Mouse (Mus musculus) 3134 (cell line): ENCODE data around the gene Myof.
A peak's percentile ranks its signal among the peaks of the same experiment; 100 is the strongest.

Source experiments
- DNase-seq: peaks from one replicate; pipeline ENCODE4 v3.0.0-alpha.2; 2011; ENCODE audit warnings: low spot score; ENCODE audit not compliant: insufficient read length; ENCODE audit errors: extremely low read depth

Gene Myof

GRCm38 (mm10) chr19:37886355-37887120, 156.8 kb downstream of the Myof start:
- peak; percentile 27 for DNase-seq

- DNase-seq: no peak
Observed at GRCm38 (mm10) chr19:37881431-37882081, 161.8 kb downstream of the Myof start.

- no peak for DNase-seq
Observed at GRCm38 (mm10) chr19:37877511-37878167, 165.7 kb downstream of the Myof start.

GRCm38 (mm10) chr19:37876605-37877245, 166.7 kb downstream of the Myof start:
- DNase-seq: no peak

GRCm38 (mm10) chr19:37873499-37873898, 169.9 kb downstream of the Myof start:
- no peak for DNase-seq

GRCm38 (mm10) chr19:37867592-37867991, 175.8 kb downstream of the Myof start:
- DNase-seq: no peak

GRCm38 (mm10) chr19:37866994-37867393, 176.4 kb downstream of the Myof start:
- no peak for DNase-seq

GRCm38 (mm10) chr19:37861171-37861570, 182.2 kb downstream of the Myof start:
- no peak for DNase-seq

GRCm38 (mm10) chr19:37860267-37860666, 183.1 kb downstream of the Myof start:
- no peak for DNase-seq

- DNase-seq: no peak
Observed at GRCm38 (mm10) chr19:37858406-37859081, 184.8 kb downstream of the Myof start.

- DNase-seq: no peak
Observed at GRCm38 (mm10) chr19:37852056-37852455, 191.3 kb downstream of the Myof start.

GRCm38 (mm10) chr19:37851590-37852038, 191.8 kb downstream of the Myof start:
- DNase-seq: no peak
